Mouse (Mus musculus): ENCODE data around the gene Chn1. TPM values are rescaled to one million over a fixed set of nuclear protein-coding genes. Genes with fewer than 3 reads are reported as not detected.

Chn1 gene
- total and polyA plus RNA-seq, 3 experiments, result 0.30 to 1.2 (median 0.60) TPM

DNA sequence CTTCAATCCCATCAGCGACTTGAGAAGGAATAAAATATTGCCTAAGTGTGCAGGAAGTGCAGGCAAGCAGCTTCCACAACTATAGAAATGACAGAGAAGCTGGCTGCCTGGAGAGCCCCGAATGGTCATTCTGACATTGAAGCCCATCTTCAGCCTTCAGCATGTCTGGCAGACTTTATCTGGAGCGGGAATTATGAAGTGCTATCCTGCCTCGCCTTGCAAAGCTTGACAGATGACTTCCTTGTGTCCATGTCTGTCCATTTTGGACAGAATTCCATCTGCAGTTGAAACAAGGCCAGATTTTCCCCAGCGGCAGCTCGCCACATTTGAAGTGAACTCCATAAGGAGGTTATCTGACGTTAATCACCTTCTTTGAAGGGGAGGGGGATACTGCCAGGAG, 15.2 kb downstream of the Chn1 start:
- H3K4me3 ChIP-seq (ENCODE audit: low read depth, low read length), result no peak overlapping the region
- H3K4me1 ChIP-seq (ENCODE audit: insufficient read depth, low read depth, low read length), result 0 out of 2 replicates have a peak, but pooled peaks cover 2% of the 10 kb centered on the region
- DNase-seq (ENCODE audit: low spot score) (no peak), ATAC-seq (ENCODE audit: extremely low read depth, insufficient number of reproducible peaks, low FRiP score, poor library complexity, severe bottlenecking) (no peak)
- H3K36me3 ChIP-seq (replicated peaks), result no peaks in the 10 kb centered on the region
- no peak for TF ChIP-seq GATA2 (IDR thresholded peaks at IDR 0.05; ENCODE audit: borderline replicate concordance, low read depth, low read length)
- no peak for TF ChIP-seq GATA1 (IDR thresholded peaks at IDR 0.05; ENCODE audit: borderline replicate concordance, low read length)
- TF ChIP-seq TAL1 (conservative IDR thresholded peaks at IDR 0.05; ENCODE audit: low read depth, low read length), result no peak
- no peak for TF ChIP-seq POLR2AphosphoS5 (IDR thresholded peaks at IDR 0.05; ENCODE audit: insufficient replicate concordance, low read depth, low read length)
- no peak for TF ChIP-seq CTCF (IDR thresholded peaks at IDR 0.05; ENCODE audit: low read depth, low read length)
- H3K27me3 ChIP-seq (ENCODE audit: insufficient read depth, low read length), result peaks cover 15% of the 10 kb centered on the region
- no peaks in the 10 kb centered on the region for H3K9me3 ChIP-seq (replicated peaks)

DNA sequence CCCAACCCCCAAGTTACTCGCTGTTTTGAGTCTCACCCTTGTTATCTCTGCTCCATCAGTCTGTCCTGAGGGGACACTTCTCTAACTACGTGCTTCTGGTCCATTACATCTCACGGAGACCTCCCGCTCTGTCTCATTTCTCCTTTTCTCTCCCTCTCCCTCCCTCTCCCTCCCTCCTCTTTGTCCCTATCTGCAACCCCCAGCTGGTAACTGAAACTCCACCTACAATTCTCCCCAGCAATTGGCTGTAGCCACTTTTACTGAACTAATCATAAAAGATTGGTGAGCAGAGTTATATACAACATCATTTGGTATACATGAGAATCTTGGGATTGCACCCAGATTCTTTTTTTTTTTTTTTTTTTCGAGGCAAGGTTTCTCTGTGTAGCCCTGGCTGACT, 16.1 kb downstream of the Chn1 start:
- DNase-seq (ENCODE audit: low spot score), result no peak
- ATAC-seq (ENCODE audit: extremely low read depth, insufficient number of reproducible peaks, low FRiP score, poor library complexity, severe bottlenecking), result no peak
- no peaks in the 10 kb centered on the region for H3K36me3 ChIP-seq (replicated peaks)
- no peak overlapping the region for H3K4me3 ChIP-seq (ENCODE audit: low read depth, low read length)
- H3K27me3 ChIP-seq (ENCODE audit: insufficient read depth, low read length), result peaks cover 8% of the 10 kb centered on the region
- H3K4me1 ChIP-seq (ENCODE audit: insufficient read depth, low read depth, low read length), result 0 out of 2 replicates have a peak, but pooled peaks cover 2% of the 10 kb centered on the region
- no peaks in the 10 kb centered on the region for H3K9me3 ChIP-seq (replicated peaks)
- no peak for TF ChIP-seq TAL1 (conservative IDR thresholded peaks at IDR 0.05; ENCODE audit: low read depth, low read length)
- TF ChIP-seq CTCF (IDR thresholded peaks at IDR 0.05; ENCODE audit: low read depth, low read length), result no peak
- no peak for TF ChIP-seq GATA1 (IDR thresholded peaks at IDR 0.05; ENCODE audit: borderline replicate concordance, low read length)
- TF ChIP-seq GATA2 (IDR thresholded peaks at IDR 0.05; ENCODE audit: borderline replicate concordance, low read depth, low read length), result no peak
- TF ChIP-seq POLR2AphosphoS5 (IDR thresholded peaks at IDR 0.05; ENCODE audit: insufficient replicate concordance, low read depth, low read length), result no peak

DNA sequence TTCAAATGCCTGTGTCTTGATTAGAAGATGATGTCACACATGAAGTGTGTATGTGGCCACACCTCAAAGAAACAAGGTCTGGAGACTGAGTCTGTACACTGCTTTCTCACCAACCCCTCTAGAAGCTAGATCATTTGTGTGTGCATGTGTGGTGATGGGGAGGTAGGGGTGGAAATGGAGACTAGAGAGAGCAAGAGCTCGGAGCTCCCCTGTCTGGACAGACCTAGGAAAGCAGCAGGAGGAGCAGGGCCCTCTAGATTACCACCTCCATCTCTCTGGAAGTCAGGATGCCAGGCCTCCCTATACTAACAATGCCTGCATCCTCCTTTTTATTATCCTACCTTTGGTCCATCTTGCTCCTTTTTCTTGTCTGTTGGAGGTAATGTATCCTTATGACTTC, 27.8 kb downstream of the Chn1 start:
- H3K27me3 ChIP-seq (ENCODE audit: insufficient read depth, low read length), result no peaks in the 10 kb centered on the region
- no peaks in the 10 kb centered on the region for H3K9me3 ChIP-seq (replicated peaks)
- H3K4me1 ChIP-seq (ENCODE audit: insufficient read depth, low read depth, low read length), result no peaks in the 10 kb centered on the region
- TF ChIP-seq TAL1 (conservative IDR thresholded peaks at IDR 0.05; ENCODE audit: low read depth, low read length) (no peak), CTCF (IDR thresholded peaks at IDR 0.05; ENCODE audit: low read depth, low read length) (no peak), POLR2AphosphoS5 (IDR thresholded peaks at IDR 0.05; ENCODE audit: insufficient replicate concordance, low read depth, low read length) (no peak), GATA2 (IDR thresholded peaks at IDR 0.05; ENCODE audit: borderline replicate concordance, low read depth, low read length) (no peak), GATA1 (IDR thresholded peaks at IDR 0.05; ENCODE audit: borderline replicate concordance, low read length) (no peak)
- no peak overlapping the region for H3K4me3 ChIP-seq (ENCODE audit: low read depth, low read length)
- no peak for ATAC-seq (ENCODE audit: extremely low read depth, insufficient number of reproducible peaks, low FRiP score, poor library complexity, severe bottlenecking)
- no peak for DNase-seq (ENCODE audit: low spot score)
- no peaks in the 10 kb centered on the region for H3K36me3 ChIP-seq (replicated peaks)

DNA sequence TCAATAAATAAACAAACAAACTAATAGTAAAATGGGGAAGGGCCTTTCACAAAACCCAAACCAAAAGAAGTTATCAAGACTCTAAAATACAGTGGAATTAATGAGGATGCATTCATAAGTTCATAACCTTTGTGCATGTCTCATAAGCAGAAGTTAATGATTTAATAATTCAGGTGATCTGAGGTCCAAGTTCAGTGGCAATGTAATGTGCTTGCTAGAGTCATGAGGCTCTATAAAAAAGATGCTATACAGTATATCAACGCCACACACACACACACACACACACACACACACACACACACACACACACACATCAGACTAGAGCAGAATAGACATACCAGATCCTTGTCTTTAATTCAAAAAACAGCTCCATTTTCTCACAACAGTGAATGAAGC, 28.8 kb downstream of the Chn1 start:
- no peak for DNase-seq (ENCODE audit: low spot score)
- H3K4me3 ChIP-seq (ENCODE audit: low read depth, low read length), result no peak overlapping the region
- H3K9me3 ChIP-seq (replicated peaks), result no peaks in the 10 kb centered on the region
- no peaks in the 10 kb centered on the region for H3K4me1 ChIP-seq (ENCODE audit: insufficient read depth, low read depth, low read length)
- ATAC-seq (ENCODE audit: extremely low read depth, insufficient number of reproducible peaks, low FRiP score, poor library complexity, severe bottlenecking), result no peak
- no peak for TF ChIP-seq CTCF (IDR thresholded peaks at IDR 0.05; ENCODE audit: low read depth, low read length)
- TF ChIP-seq TAL1 (conservative IDR thresholded peaks at IDR 0.05; ENCODE audit: low read depth, low read length), result no peak
- no peak for TF ChIP-seq GATA2 (IDR thresholded peaks at IDR 0.05; ENCODE audit: borderline replicate concordance, low read depth, low read length)
- no peak for TF ChIP-seq POLR2AphosphoS5 (IDR thresholded peaks at IDR 0.05; ENCODE audit: insufficient replicate concordance, low read depth, low read length)
- no peak for TF ChIP-seq GATA1 (IDR thresholded peaks at IDR 0.05; ENCODE audit: borderline replicate concordance, low read length)
- H3K27me3 ChIP-seq (ENCODE audit: insufficient read depth, low read length), result 0 out of 2 replicates have a peak, but pooled peaks cover under 1% of the 10 kb centered on the region
- no peaks in the 10 kb centered on the region for H3K36me3 ChIP-seq (replicated peaks)

DNA sequence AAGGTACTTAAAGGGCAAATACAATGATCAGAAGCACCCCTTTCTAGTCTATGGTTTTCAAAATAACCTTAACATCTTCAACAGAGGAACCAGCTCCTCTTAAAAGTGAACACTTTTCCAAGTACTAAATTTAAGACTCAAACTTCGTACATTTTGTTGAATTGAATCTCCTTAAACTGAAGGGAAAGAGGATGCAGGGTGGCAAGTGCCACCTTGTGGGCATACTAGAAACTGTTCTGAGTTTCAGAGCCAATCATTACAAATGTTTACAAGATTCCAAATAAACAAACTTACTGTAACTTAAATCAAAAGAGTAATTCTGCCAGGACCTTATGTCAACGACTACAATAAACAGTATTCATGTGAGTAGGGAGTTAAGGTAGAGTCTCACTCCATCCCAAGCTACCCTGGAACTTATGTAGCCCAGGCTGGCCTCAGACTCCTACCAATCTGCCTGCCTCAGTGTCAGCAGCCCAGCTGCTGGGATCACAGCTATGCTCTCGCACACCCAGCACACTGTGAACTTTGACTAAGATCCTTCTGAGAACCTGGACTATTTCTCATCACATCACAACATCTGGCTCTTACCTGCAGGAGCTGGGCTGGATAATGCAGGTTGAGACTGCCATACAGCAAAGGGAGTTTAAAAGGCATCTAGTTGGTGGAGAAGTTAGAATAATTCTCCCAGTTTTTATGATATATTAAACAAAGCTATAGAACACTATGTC, 29.3 kb downstream of the Chn1 start:
- no peaks in the 10 kb centered on the region for H3K4me1 ChIP-seq (ENCODE audit: insufficient read depth, low read depth, low read length)
- DNase-seq (ENCODE audit: low spot score) (no peak), ATAC-seq (ENCODE audit: extremely low read depth, insufficient number of reproducible peaks, low FRiP score, poor library complexity, severe bottlenecking) (no peak)
- H3K36me3 ChIP-seq (replicated peaks), result no peaks in the 10 kb centered on the region
- 0 out of 2 replicates have a peak, but pooled peaks cover 4% of the 10 kb centered on the region for H3K27me3 ChIP-seq (ENCODE audit: insufficient read depth, low read length)
- H3K9me3 ChIP-seq (replicated peaks), result no peaks in the 10 kb centered on the region
- no peak overlapping the region for H3K4me3 ChIP-seq (ENCODE audit: low read depth, low read length)
- no peak for TF ChIP-seq GATA2 (IDR thresholded peaks at IDR 0.05; ENCODE audit: borderline replicate concordance, low read depth, low read length)
- no peak for TF ChIP-seq POLR2AphosphoS5 (IDR thresholded peaks at IDR 0.05; ENCODE audit: insufficient replicate concordance, low read depth, low read length)
- no peak for TF ChIP-seq GATA1 (IDR thresholded peaks at IDR 0.05; ENCODE audit: borderline replicate concordance, low read length)
- no peak for TF ChIP-seq CTCF (IDR thresholded peaks at IDR 0.05; ENCODE audit: low read depth, low read length)
- TF ChIP-seq TAL1 (conservative IDR thresholded peaks at IDR 0.05; ENCODE audit: low read depth, low read length), result no peak

DNA sequence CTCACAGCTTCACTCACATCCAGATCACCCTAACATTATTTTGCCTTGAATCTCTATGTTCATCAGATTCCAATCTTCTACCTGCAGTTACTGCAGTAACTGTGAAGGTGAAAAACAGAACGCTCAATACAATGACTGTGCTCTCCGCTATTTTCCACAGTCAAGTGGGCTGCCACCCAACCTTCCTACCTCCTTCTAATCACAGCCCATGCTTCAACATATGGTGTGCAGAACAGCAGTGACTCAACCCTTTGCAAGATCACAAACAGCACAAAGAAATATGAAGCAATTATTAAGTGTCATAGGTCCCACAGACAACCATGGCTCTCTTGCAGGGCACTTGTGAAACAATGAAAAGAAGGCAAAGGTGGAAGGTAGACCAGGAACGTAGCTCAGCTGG, 33.9 kb downstream of the Chn1 start:
- no peaks in the 10 kb centered on the region for H3K36me3 ChIP-seq (replicated peaks)
- no peak for ATAC-seq (ENCODE audit: extremely low read depth, insufficient number of reproducible peaks, low FRiP score, poor library complexity, severe bottlenecking)

More for the DNA sequence above, 33.9 kb downstream of the Chn1 start:
- 0 out of 2 replicates have a peak, but pooled peaks cover 7% of the 10 kb centered on the region for H3K27me3 ChIP-seq (ENCODE audit: insufficient read depth, low read length)
- DNase-seq (ENCODE audit: low spot score), result no peak
- no peaks in the 10 kb centered on the region for H3K9me3 ChIP-seq (replicated peaks)
- H3K4me1 ChIP-seq (ENCODE audit: insufficient read depth, low read depth, low read length), result no peaks in the 10 kb centered on the region
- no peak overlapping the region for H3K4me3 ChIP-seq (ENCODE audit: low read depth, low read length)
- TF ChIP-seq GATA2 (IDR thresholded peaks at IDR 0.05; ENCODE audit: borderline replicate concordance, low read depth, low read length) (no peak), GATA1 (IDR thresholded peaks at IDR 0.05; ENCODE audit: borderline replicate concordance, low read length) (no peak)
